Mouse (Mus musculus): Measurements from ENCODE around the gene Lrpap1. TPM values are rescaled to one million over a fixed set of nuclear protein-coding genes. Genes with fewer than 3 reads are reported as not detected.

Lrpap1 gene
- polyA plus RNA-seq, 1 experiment from 2014 or later = 156 TPM

DNA sequence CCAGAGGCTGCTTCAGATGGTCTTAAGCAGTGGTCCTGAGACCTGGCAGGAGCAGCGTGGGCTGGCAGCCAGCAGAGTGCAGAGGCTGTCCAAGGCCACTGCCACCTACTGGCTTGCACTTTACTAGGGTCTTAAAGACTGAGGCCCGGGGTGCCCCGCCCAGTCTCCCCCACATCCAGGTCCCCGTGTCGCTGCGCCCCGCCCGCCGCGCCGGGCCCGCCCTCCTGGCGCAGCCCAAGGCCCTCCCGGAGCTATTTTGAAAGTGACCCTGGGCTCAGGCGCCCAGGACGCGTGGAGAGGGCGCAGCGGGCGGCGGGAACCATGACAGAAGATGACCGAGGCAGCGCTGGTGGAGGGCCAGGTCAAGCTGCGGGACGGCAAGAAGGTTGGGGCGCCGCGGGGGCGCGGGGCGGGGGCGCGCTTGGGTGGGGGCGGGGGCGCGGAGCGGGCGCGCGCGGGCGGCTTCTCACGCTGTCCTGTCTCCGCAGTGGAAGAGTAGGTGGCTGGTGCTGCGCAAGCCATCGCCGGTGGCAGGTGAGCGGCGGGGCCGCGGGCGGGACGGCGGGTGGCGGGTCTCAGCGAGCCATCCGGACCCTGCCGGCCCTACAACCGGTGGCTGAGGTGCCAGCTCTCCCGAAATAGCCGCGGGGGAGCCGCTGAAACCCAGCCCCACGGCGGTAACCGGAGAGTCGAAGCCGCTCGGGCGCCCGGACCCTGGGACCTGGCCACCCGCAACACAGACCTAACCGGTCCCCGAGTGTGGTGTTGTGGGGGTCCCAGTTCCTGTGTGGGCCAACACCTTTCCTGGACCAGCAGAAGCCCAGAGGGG, 48.7 kb downstream of the Lrpap1 start, which contains the start of gene Dok7:
TSS of gene Dok7 (plus strand) at position 163 of the 829 bp plus-strand sequence.
- peak within 1 kb of the TSS; percentile 97 for H3K4me2 ChIP-seq (ENCODE audit: low read depth, low read length)
- peak within 1 kb of the TSS; percentile 60 for H3K4me3 ChIP-seq (replicated peaks; ENCODE audit: low read length)
- H3K4me1 ChIP-seq (ENCODE audit: control insufficient read depth, insufficient read depth, low read length) = peaks cover 8% of the 10 kb centered on the region
- 1% methylated on average over 72 of the region's 74 CpGs for WGBS
- peak within 1 kb of the TSS; percentile 73 for H3K9ac ChIP-seq (ENCODE audit: low read length)
- peaks cover 32% of the 10 kb centered on the region for H3K27me3 ChIP-seq (ENCODE audit: control insufficient read depth, insufficient read depth, low read length)
- no peaks in the 10 kb centered on the region for H3K9me3 ChIP-seq (replicated peaks; ENCODE audit: control insufficient read depth, low read length)
- no peak within 1 kb of the TSS for H3K27ac ChIP-seq (ENCODE audit: low read length)
- ATAC-seq (ENCODE audit: insufficient read depth, low FRiP score) = peak; percentile 61; the same call in 1 of the 2 replicates
- H3K36me3 ChIP-seq (ENCODE audit: control insufficient read depth, insufficient read depth, low read length) = no peaks in the 10 kb centered on the region

DNA sequence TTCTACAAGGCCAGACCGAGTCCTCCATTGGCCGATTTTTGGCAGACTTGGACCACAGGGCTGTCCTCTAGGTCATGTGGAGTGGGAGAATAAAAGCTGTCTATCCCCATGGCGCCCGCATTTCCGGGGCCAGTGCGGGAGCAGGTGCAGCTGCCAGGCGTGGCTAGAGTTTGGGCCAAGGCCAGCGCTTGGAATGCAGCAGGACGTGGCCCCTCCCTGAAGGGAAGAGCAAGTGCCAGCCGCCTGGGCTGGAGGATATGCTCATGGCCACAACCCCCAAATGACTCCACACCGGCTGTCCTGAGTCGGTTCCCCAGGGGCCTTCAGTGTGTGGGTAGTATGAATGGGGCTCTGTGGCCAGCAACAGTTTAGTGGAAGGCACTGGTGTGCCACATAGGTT, 50.5 kb downstream of the Lrpap1 start:
- H3K9ac ChIP-seq (ENCODE audit: low read length) = no peak overlapping the region
- peaks cover 32% of the 10 kb centered on the region for H3K27me3 ChIP-seq (ENCODE audit: control insufficient read depth, insufficient read depth, low read length)
- H3K4me2 ChIP-seq (ENCODE audit: low read depth, low read length) = no peak overlapping the region
- H3K4me1 ChIP-seq (ENCODE audit: control insufficient read depth, insufficient read depth, low read length) = peaks cover 8% of the 10 kb centered on the region
- H3K9me3 ChIP-seq (replicated peaks; ENCODE audit: control insufficient read depth, low read length) = no peaks in the 10 kb centered on the region
- no peak overlapping the region for H3K4me3 ChIP-seq (replicated peaks; ENCODE audit: low read length)
- no peaks in the 10 kb centered on the region for H3K36me3 ChIP-seq (ENCODE audit: control insufficient read depth, insufficient read depth, low read length)
- 0 out of 2 replicates have a peak, but pooled peaks have one; percentile 11 for ATAC-seq (ENCODE audit: insufficient read depth, low FRiP score)
- WGBS = 57% methylated on average over 12 of the region's 12 CpGs
- no peak overlapping the region for H3K27ac ChIP-seq (ENCODE audit: low read length)

DNA sequence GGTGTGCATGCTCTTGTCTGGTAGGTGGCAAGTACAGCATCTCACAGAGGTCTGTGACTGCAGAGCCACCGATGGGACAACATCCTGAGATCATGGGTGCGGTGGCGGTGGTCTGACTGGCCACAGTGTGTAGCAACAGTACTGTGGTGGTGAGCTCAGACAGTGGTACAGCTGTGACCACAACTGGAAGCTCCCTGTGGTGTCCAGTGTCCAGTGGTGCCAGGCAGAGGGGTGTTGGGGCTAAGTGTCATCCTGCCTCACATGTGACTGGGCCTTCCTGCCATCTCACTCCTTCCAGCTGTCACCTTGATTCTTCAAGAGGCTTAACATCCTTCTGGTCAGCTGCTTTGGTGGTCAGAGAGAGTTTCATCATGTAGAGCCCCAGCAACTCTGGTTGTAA, 50.9 kb downstream of the Lrpap1 start:
- Histone ChIP-seq H3K9ac (ENCODE audit: low read length) (no peak overlapping the region), H3K36me3 (ENCODE audit: control insufficient read depth, insufficient read depth, low read length) (no peaks in the 10 kb centered on the region), H3K4me2 (ENCODE audit: low read depth, low read length) (no peak overlapping the region), H3K27me3 (ENCODE audit: control insufficient read depth, insufficient read depth, low read length) (peaks cover 32% of the 10 kb centered on the region), H3K4me3 (replicated peaks; ENCODE audit: low read length) (no peak overlapping the region), H3K4me1 (ENCODE audit: control insufficient read depth, insufficient read depth, low read length) (peaks cover 8% of the 10 kb centered on the region), H3K27ac (ENCODE audit: low read length) (no peak overlapping the region), H3K9me3 (replicated peaks; ENCODE audit: control insufficient read depth, low read length) (no peaks in the 10 kb centered on the region)
- WGBS = 77% methylated on average over 3 of the region's 3 CpGs
- ATAC-seq (ENCODE audit: insufficient read depth, low FRiP score) = no peak

DNA sequence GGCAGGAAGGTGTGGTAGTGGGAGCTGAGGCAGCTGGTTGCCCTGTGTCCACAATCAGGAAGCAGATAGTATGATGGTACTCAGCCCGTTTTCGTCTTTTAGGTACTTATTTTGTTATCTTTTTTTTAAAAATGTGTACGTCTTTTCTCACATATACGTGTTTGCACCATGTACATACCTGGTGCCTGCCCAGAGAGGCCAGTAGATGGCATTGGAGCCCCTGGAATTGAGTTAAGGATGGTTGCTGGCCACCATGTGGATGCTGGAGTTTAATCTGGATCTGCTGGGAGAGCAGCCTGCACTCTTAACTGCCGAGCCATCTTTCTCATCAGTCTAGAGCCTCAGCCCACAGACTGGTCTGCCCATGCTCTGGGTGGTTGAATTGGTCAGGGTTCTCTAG, 55.0 kb downstream of the Lrpap1 start:
- Histone ChIP-seq H3K36me3 (ENCODE audit: control insufficient read depth, insufficient read depth, low read length) (no peaks in the 10 kb centered on the region), H3K4me1 (ENCODE audit: control insufficient read depth, insufficient read depth, low read length) (no peaks in the 10 kb centered on the region), H3K9me3 (replicated peaks; ENCODE audit: control insufficient read depth, low read length) (no peaks in the 10 kb centered on the region), H3K9ac (ENCODE audit: low read length) (no peak overlapping the region), H3K27ac (ENCODE audit: low read length) (no peak overlapping the region), H3K27me3 (ENCODE audit: control insufficient read depth, insufficient read depth, low read length) (no peaks in the 10 kb centered on the region; the same call in 1 of the 2 replicates), H3K4me2 (ENCODE audit: low read depth, low read length) (no peak overlapping the region), H3K4me3 (replicated peaks; ENCODE audit: low read length) (no peak overlapping the region)
- no peak for ATAC-seq (ENCODE audit: insufficient read depth, low FRiP score)
- 77% methylated on average over 5 of the region's 5 CpGs for WGBS

DNA sequence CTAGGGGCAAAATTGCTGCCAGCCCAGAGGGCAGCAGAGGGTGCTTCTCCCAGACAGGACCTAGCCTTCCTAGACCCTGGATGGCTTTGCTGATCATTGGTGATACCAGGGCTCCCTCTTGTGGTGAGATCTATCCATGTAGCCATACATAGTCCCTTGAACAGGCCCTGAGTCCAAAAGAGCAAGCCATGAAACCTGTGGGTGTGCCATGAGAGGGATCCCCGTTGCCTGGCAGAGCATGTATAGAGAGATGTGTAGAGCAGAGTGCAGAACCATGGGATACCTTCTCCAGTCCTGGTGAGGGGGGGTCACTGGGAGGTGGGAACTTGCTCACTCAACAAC, 62.5 kb downstream of the Lrpap1 start:
- H3K9me3 ChIP-seq (replicated peaks; ENCODE audit: control insufficient read depth, low read length) = no peaks in the 10 kb centered on the region
- H3K4me1 ChIP-seq (ENCODE audit: control insufficient read depth, insufficient read depth, low read length) = peaks cover 3% of the 10 kb centered on the region; the same call in 1 of the 2 replicates
- no peak overlapping the region for H3K9ac ChIP-seq (ENCODE audit: low read length)
- peak; percentile 72; the same call in 1 of the 2 replicates for ATAC-seq (ENCODE audit: insufficient read depth, low FRiP score)
- H3K4me3 ChIP-seq (replicated peaks; ENCODE audit: low read length) = no peak overlapping the region
- WGBS = 12% methylated on average over 1 of the region's 1 CpGs
- no peaks in the 10 kb centered on the region for H3K36me3 ChIP-seq (ENCODE audit: control insufficient read depth, insufficient read depth, low read length)
- H3K27me3 ChIP-seq (ENCODE audit: control insufficient read depth, insufficient read depth, low read length) = no peaks in the 10 kb centered on the region
- no peak overlapping the region for H3K4me2 ChIP-seq (ENCODE audit: low read depth, low read length)
- H3K27ac ChIP-seq (ENCODE audit: low read length) = no peak overlapping the region

DNA sequence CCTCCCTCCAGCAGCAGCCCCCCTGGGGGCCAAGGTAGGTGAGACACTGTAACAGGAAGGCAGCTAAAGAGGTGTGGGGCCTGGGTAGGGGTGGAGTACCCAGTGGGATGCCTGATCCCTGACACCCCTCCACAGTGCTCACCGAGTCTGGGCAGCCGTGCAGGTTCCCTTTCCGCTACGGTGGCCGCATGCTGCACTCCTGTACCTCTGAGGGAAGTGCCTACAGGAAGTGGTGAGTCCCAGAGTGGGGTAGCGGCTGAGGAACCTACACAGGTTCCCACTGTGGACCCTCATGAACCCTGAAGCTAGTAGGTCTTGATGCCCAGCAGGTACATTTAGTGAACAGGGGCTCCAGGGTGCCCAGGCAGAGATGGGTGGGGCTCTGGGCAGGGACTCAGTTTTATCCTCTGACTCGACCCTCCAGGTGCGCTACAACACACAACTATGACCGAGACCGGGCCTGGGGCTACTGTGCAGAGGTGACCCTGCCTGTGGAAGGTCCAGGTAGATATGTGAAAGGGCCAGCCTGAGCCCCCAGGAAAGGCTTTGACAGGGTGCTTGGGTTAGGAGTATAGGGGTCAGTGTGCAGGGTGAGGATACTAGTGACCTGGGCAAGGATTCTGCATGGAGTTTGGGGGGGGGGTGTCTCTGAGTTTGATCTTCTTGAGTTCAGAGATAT, 63.0 kb downstream of the Lrpap1 start:
- Histone ChIP-seq H3K27me3 (ENCODE audit: control insufficient read depth, insufficient read depth, low read length) (no peaks in the 10 kb centered on the region), H3K9ac (ENCODE audit: low read length) (no peak overlapping the region), H3K4me2 (ENCODE audit: low read depth, low read length) (no peak overlapping the region), H3K36me3 (ENCODE audit: control insufficient read depth, insufficient read depth, low read length) (no peaks in the 10 kb centered on the region), H3K4me1 (ENCODE audit: control insufficient read depth, insufficient read depth, low read length) (peaks cover 3% of the 10 kb centered on the region; the same call in 1 of the 2 replicates), H3K9me3 (replicated peaks; ENCODE audit: control insufficient read depth, low read length) (no peaks in the 10 kb centered on the region), H3K4me3 (replicated peaks; ENCODE audit: low read length) (no peak overlapping the region), H3K27ac (ENCODE audit: low read length) (no peak overlapping the region)
- 0 out of 2 replicates have a peak, but pooled peaks have one; percentile 3 for ATAC-seq (ENCODE audit: insufficient read depth, low FRiP score)
- 59% methylated on average over 10 of the region's 10 CpGs for WGBS

Other genes with a start within 250 kb of the Lrpap1 start
- gene Msantd1, start 197.8 kb downstream of the Lrpap1 start, polyA plus RNA-seq (2015; fragmentation: Nextera tagmentation; extraction: Ambion mirVana) = 0.59 and 0.65 TPM in 2 replicates
- 31.8 and 34.4 TPM in 2 replicates for gene Rgs12, start 156.3 kb downstream of the Lrpap1 start, polyA plus RNA-seq (2015; fragmentation: Nextera tagmentation; extraction: Ambion mirVana)
- gene Hgfac, start 64.3 kb downstream of the Lrpap1 start, polyA plus RNA-seq (2015; fragmentation: Nextera tagmentation; extraction: Ambion mirVana) = 7.7 and 8.2 TPM in 2 replicates
- gene Dok7, start 49.0 kb downstream of the Lrpap1 start, polyA plus RNA-seq (2015; fragmentation: Nextera tagmentation; extraction: Ambion mirVana) = 1.9 and 2.0 TPM in 2 replicates
- not detected in 2 replicates for gene Adra2c, start 172.6 kb upstream of the Lrpap1 start, polyA plus RNA-seq (2015; fragmentation: Nextera tagmentation; extraction: Ambion mirVana)